Mouse (Mus musculus): Measurements from ENCODE around the gene Pard3. TPM values are rescaled to one million over a fixed set of nuclear protein-coding genes. Genes with fewer than 3 reads are reported as not detected.
"Not testable (repeated sequence)": the region's sequence is repeated elsewhere in the genome, so short reads cannot be mapped to it uniquely, and the experiment has no call there.

Gene Pard3
- polyA plus RNA-seq, 1 experiment: 35.1 TPM

DNA sequence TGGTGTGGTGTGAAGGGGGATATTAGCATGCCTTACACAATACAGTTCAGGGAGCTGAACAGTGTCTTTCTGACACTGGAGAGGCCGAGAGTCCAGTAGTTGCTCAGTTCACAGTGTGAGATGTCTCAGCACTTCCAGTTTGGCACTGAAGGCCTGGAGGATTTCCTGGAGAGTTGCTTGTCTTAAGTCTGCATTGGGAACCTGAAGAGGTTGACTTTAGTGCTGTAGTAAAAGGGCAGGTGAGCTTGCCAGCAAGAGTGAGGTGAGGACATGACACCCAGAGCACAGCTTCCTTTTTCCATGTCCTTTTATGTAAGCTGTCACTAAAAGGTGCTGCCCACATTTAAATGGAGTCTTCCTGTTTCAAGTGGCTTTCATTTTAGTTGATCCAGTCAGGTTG is 99.1 kb downstream of the Pard3 start:
- DNase-seq (ENCODE audit: low read depth): no peak
- TF ChIP-seq POLR2A (IDR thresholded peaks at IDR 0.05; ENCODE audit: borderline replicate concordance, extremely low read depth, insufficient read depth, insufficient read length, poor library complexity, severe bottlenecking): no peak
- TF ChIP-seq CTCF (IDR thresholded peaks at IDR 0.05; ENCODE audit: borderline replicate concordance, extremely low read depth, insufficient read depth, insufficient read length): no peak

DNA sequence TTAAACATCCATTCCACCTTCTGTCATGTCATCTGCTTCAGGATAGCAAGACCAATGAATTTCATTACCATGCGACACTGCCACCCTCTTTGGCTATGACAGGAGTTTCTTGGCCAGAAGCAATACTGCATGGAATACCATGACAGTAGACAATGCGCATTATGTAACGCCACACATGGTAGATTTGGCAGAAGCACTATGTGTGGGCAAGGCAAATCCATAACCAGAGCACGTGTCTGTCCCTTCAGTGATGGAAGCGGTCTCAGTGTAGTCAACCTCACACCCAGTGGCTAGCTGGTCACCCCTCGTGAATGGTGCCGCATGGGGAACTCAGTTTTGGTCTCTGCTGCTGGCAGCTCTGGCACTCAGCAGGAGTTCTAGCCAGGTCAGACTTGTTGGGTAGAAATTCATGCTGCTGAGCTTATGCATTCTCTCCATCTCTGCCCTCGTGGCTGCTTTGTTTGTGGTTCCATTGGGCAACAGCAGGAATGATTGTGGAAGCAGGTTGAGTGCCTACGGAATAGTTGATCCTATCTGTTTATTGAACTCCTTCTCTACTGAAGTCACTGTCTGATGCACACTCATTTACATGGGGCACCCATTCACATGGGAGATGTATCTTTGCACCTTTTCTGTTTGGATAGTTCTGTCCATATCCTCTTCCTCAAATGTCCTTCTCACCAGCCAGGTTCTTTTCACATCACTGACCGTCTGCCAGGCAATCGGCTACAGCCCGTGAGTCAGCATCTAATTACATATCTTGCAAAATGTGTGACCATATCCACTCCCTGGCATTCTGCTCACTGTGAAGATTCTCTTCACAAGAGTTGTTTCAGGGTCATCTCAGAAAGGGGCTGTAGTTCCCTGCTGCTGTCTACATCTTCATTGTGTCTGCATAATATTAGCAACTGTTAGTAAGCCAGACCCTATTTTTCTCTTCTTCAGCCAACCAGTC is 100.9 kb downstream of the Pard3 start:
- TF ChIP-seq POLR2A (IDR thresholded peaks at IDR 0.05; ENCODE audit: borderline replicate concordance, extremely low read depth, insufficient read depth, insufficient read length, poor library complexity, severe bottlenecking) (no peak), CTCF (IDR thresholded peaks at IDR 0.05; ENCODE audit: borderline replicate concordance, extremely low read depth, insufficient read depth, insufficient read length) (no peak)
- DNase-seq (ENCODE audit: low read depth): peak; percentile 40

DNA sequence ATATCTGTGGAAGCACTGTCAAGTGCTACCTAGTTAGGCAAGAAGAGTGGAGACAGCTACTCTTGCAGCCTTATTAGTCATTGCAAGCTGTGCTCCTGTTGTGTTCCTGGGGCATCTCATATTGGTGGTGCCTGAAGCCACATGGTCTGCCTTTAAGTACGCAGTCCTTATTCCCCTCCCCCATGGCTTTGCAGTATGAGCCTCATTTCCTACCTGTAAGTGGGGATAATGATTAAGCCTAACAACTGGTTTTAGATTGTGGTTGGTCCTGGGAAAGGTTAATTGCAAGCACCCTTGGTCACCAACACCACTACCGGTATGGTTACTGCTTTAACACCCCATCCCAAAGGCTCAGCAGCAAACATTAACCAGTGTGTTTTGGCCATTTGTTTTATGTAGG is 104.8 kb downstream of the Pard3 start:
- no peak for DNase-seq (ENCODE audit: low read depth)
- no peak for TF ChIP-seq POLR2A (IDR thresholded peaks at IDR 0.05; ENCODE audit: borderline replicate concordance, extremely low read depth, insufficient read depth, insufficient read length, poor library complexity, severe bottlenecking)
- TF ChIP-seq CTCF (IDR thresholded peaks at IDR 0.05; ENCODE audit: borderline replicate concordance, extremely low read depth, insufficient read depth, insufficient read length): no peak

DNA sequence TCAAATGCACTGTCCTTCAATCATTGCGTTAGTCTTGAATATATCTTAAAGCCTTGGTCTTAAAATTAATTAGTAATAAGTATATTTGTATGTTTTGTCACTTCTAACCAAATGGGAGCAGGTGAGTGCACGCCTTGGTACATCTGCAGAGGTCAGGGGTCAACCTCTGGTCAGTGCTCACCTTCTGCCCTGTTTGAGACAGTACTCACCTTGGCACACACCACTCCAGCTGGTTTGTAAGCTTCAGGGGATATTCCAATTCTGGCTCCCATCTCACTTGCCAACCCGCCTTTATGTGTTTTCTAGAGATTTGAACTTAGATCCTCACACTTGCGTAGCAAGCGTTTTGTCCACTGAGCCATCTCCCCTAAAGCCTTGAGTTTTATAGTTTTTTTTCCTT is 105.7 kb downstream of the Pard3 start:
- DNase-seq (ENCODE audit: low read depth): no peak
- TF ChIP-seq POLR2A (IDR thresholded peaks at IDR 0.05; ENCODE audit: borderline replicate concordance, extremely low read depth, insufficient read depth, insufficient read length, poor library complexity, severe bottlenecking) (no peak), CTCF (IDR thresholded peaks at IDR 0.05; ENCODE audit: borderline replicate concordance, extremely low read depth, insufficient read depth, insufficient read length) (no peak)

DNA sequence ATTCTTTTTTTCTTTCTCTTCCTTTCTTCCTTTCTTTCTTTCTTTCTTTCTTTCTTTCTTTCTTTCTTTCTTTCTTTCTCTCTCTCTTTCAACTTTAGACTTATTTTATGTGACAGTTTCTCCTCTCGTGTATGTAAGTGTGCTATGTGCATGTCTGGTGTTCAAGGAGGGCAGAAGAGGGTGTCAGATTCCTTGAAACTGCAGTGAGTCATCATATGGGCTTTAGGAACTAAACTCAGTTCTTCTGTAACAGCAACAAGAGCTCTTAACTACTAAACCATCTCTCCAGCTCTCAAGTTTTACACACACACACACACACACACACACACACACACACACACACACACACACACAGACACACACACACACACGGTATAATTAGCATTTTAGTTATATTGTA is 106.7 kb downstream of the Pard3 start:
- not testable (repeated sequence) for DNase-seq (ENCODE audit: low read depth)

DNA sequence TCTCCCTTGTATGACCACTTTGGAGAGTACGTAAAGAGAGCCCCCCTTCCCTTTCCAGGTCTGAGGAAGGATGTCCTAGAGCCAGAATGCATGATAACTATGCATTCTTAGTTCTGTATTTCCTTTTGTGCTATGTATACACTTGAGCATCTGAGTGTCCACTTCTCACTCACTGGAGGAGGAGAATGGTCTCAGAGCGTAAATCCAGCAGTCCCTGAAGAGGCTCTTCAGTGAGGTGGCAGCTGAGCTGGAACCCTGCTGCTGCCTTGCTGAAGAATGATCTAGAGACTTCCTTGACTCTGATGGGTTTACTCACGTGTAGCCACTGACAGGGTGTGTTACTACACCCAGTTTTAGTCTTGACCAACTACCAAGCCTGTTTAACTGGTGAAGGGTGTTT is 107.2 kb downstream of the Pard3 start:
- no peak for DNase-seq (ENCODE audit: low read depth)
- TF ChIP-seq POLR2A (IDR thresholded peaks at IDR 0.05; ENCODE audit: borderline replicate concordance, extremely low read depth, insufficient read depth, insufficient read length, poor library complexity, severe bottlenecking): no peak
- no peak for TF ChIP-seq CTCF (IDR thresholded peaks at IDR 0.05; ENCODE audit: borderline replicate concordance, extremely low read depth, insufficient read depth, insufficient read length)

DNA sequence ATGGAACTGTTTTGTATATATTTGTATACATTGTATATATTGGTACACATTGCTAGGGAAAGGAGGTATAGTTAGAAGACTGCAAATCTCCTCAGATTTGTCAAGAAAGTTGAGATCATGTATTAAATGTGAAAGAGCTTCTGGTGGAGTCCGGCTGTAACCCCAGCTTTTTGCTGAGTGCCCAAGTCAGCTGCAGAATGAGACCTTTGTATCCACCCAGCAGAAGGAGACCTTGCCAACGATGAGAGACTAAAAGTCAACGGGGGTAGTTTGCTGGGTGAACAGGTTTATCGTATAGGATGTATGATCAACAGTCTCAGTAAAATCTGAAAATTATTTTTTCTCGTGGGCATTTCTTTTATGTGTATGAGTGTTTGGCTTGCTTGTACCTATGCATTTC is 109.8 kb downstream of the Pard3 start:
- no peak for DNase-seq (ENCODE audit: low read depth)
- TF ChIP-seq POLR2A (IDR thresholded peaks at IDR 0.05; ENCODE audit: borderline replicate concordance, extremely low read depth, insufficient read depth, insufficient read length, poor library complexity, severe bottlenecking) (no peak), CTCF (IDR thresholded peaks at IDR 0.05; ENCODE audit: borderline replicate concordance, extremely low read depth, insufficient read depth, insufficient read length) (no peak)

DNA sequence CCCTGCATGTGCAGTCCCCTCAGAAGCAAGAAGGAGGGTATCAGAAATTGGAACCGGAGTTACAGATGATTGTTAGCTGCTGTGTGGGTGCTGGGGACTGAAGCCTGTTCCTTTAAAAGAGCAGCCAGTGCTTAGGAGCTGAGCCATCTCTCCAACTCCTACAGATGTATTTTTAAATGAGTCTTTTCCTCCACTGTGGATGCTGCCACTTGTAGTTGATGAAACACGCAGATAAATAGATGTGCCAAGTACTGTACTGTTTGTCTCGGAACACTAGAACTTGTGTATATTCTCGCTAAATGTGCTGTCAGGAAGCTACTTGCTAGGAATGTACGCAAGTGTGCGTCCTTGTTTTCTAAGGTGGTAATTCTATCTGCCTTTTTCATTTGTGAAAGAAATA is 110.7 kb downstream of the Pard3 start:
- TF ChIP-seq POLR2A (IDR thresholded peaks at IDR 0.05; ENCODE audit: borderline replicate concordance, extremely low read depth, insufficient read depth, insufficient read length, poor library complexity, severe bottlenecking) (no peak), CTCF (IDR thresholded peaks at IDR 0.05; ENCODE audit: borderline replicate concordance, extremely low read depth, insufficient read depth, insufficient read length) (no peak)
- no peak for DNase-seq (ENCODE audit: low read depth)

DNA sequence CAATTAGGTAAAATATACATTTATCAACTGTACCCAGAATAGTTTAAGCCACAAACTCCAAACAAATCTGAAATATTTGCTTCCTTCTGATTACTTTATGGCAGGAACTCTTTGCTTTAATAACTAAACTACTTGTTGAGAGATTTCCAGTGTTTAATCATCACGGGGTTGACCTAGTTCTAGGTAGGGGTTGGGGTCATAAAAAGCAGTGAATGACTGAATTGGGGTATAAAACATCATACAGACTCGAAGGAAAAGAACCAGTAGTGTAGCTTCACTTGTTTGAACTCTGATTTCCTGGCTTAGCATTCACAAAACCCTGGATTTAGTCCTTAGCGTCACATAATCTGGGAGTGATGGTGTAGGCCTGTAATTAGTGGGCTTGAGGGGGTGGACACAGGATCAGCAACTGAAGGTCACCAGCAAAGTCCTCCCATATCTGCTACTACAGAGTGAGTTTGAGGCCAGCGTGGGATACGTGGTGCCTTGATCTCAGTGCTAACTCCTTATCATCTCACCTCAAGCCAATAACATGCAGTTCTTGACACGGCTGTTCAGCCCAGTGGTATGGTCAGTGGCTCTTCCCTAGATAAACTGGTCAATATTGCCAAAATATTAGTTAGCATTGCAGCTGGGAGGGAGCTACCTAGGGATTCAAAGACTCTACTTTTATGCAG is 111.6 kb downstream of the Pard3 start:
- DNase-seq (ENCODE audit: low read depth): no peak
- no peak for TF ChIP-seq POLR2A (IDR thresholded peaks at IDR 0.05; ENCODE audit: borderline replicate concordance, extremely low read depth, insufficient read depth, insufficient read length, poor library complexity, severe bottlenecking)
- no peak for TF ChIP-seq CTCF (IDR thresholded peaks at IDR 0.05; ENCODE audit: borderline replicate concordance, extremely low read depth, insufficient read depth, insufficient read length)

DNA sequence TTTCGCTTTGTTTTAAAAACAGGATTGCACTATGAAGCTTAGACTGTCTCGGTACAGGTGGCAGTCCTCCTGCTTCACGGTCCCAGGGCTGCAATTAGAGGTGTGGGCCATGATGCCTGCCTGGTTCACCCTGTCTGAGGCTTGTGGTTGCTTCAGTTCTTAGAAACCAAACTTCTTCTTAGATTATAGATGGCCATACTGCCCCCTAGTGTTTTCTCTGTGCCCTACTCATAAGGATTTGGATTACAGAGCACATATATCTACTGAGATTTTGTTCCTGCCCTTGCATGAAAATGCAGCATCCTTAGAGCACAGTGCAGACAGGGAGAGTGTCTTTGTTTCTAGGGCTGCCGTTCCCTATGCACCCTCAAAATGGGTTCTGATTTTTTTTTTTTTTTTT is 114.9 kb downstream of the Pard3 start:
- peak; percentile 90 for DNase-seq (ENCODE audit: low read depth)
- no peak for TF ChIP-seq POLR2A (IDR thresholded peaks at IDR 0.05; ENCODE audit: borderline replicate concordance, extremely low read depth, insufficient read depth, insufficient read length, poor library complexity, severe bottlenecking)
- peak; percentile 44; the same call in 1 of the 2 replicates for TF ChIP-seq CTCF (IDR thresholded peaks at IDR 0.05; ENCODE audit: borderline replicate concordance, extremely low read depth, insufficient read depth, insufficient read length)

DNA sequence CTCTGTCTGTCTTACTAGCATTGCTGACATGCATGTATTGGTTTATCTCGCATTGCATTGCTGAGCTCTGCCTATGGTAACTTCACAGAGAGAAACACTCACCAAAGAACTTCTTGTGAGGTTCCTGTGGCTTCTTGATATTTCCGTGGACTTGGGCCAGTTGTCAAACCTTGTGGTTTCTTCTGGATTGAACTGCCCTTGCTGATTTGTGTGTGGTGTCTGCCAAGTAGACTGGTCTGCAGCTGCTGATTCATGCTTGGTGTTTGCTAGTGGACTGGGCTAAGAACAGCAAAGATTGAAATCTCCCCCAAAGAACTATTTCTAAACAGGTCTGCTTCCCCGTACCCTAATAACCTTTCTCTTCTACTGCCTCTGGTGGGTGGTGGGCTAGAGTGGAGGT is 117.6 kb downstream of the Pard3 start:
- DNase-seq (ENCODE audit: low read depth): no peak
- TF ChIP-seq CTCF (IDR thresholded peaks at IDR 0.05; ENCODE audit: borderline replicate concordance, extremely low read depth, insufficient read depth, insufficient read length) (no peak), POLR2A (IDR thresholded peaks at IDR 0.05; ENCODE audit: borderline replicate concordance, extremely low read depth, insufficient read depth, insufficient read length, poor library complexity, severe bottlenecking) (no peak)

DNA sequence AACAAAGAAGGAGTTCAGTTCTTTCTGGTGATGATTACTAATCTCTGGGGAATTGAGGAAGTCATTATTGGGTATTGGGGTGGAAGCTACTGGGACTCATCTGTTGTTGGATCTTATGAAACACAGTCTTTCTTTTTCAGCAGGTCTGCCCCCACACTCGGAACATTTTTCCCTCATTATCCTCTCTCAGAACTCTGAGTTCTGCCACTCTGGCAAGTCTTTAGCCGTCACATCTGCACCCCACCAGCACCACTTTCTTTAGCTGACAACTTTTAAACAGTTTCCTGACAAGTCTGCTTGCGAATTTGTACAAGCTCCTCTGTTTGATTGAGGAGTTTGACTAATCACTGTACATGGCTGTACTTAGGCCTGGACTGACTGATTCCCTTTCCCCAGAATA is 118.4 kb downstream of the Pard3 start:
- TF ChIP-seq CTCF (IDR thresholded peaks at IDR 0.05; ENCODE audit: borderline replicate concordance, extremely low read depth, insufficient read depth, insufficient read length): no peak
- TF ChIP-seq POLR2A (IDR thresholded peaks at IDR 0.05; ENCODE audit: borderline replicate concordance, extremely low read depth, insufficient read depth, insufficient read length, poor library complexity, severe bottlenecking): no peak

More for the DNA sequence above, 118.4 kb downstream of the Pard3 start:
- no peak for DNase-seq (ENCODE audit: low read depth)
